Mouse (Mus musculus): ENCODE results near the gene Impdh1. TPM values are rescaled to one million over a fixed set of nuclear protein-coding genes. Genes with fewer than 3 reads are reported as not detected.
A peak's percentile ranks its signal among the peaks of the same experiment; 100 is the strongest.
"Not testable (repeated sequence)": the region's sequence is repeated elsewhere in the genome, so short reads cannot be mapped to it uniquely, and the experiment has no call there.

Impdh1 gene
- total and polyA plus RNA-seq, 2 experiments from 2014 or later, result 18.9 to 25.7 TPM

DNA sequence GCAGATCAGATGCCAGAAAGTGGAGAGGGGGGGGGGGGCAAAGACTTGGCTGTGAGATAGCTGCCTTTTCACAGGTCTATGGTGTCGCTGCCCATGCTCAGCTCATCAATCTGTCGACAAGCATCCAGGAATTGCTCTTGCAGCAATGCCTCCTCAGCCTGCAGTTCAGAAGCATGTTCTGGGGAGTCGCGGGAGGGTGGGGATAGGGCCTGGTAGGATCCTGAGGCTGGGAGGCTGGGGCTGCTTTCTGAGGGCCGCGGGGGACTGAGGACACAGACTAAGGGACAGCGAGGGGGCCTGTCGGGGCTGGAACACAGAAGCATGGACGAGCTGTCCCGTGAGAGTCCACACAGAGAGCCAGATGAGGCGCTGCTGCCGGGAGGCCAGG is 46.5 kb downstream of the Impdh1 start:
- H3K9me3 ChIP-seq (replicated peaks; ENCODE audit: control insufficient read depth, low read length), result no peaks in the 10 kb centered on the region
- ATAC-seq (ENCODE audit: insufficient read depth, low read depth) (no peak), DNase-seq (ENCODE audit: low spot score) (no peak)
- peak overlapping the region; percentile 52; the same call in 1 of the 2 replicates for H3K4me3 ChIP-seq (ENCODE audit: low read depth, low read length)
- H3K9ac ChIP-seq (replicated peaks; ENCODE audit: low read depth, low read length), result no peak overlapping the region
- H3K27ac ChIP-seq (ENCODE audit: low read depth), result no peak overlapping the region
- peaks cover 76% of the 10 kb centered on the region for H3K27me3 ChIP-seq (ENCODE audit: control insufficient read depth, insufficient read depth, low read length)
- H3K36me3 ChIP-seq (replicated peaks; ENCODE audit: control insufficient read depth, insufficient read depth, low read length), result no peaks in the 10 kb centered on the region
- TF ChIP-seq CTCF (IDR thresholded peaks at IDR 0.05; ENCODE audit: low read depth) (no peak), EP300 (IDR thresholded peaks at IDR 0.05; ENCODE audit: low read depth) (no peak)
- H3K4me2 ChIP-seq (ENCODE audit: low read depth, low read length), result peak overlapping the region; percentile 80
- 12% methylated on average over 12 of the region's 12 CpGs for WGBS
- peaks cover 14% of the 10 kb centered on the region for H3K4me1 ChIP-seq (ENCODE audit: control insufficient read depth, insufficient read depth)

- ATAC-seq (ENCODE audit: insufficient read depth, low read depth) (no peak), DNase-seq (ENCODE audit: low spot score) (no peak)
- H3K4me3 ChIP-seq (ENCODE audit: low read depth, low read length), result no peak overlapping the region
- no peaks in the 10 kb centered on the region for H3K9me3 ChIP-seq (replicated peaks; ENCODE audit: control insufficient read depth, low read length)
- H3K4me2 ChIP-seq (ENCODE audit: low read depth, low read length), result no peak overlapping the region
- no peak overlapping the region for H3K27ac ChIP-seq (ENCODE audit: low read depth)
- 25% methylated on average over 2 of the region's 2 CpGs for WGBS
- no peaks in the 10 kb centered on the region for H3K36me3 ChIP-seq (replicated peaks; ENCODE audit: control insufficient read depth, insufficient read depth, low read length)
- no peak overlapping the region for H3K9ac ChIP-seq (replicated peaks; ENCODE audit: low read depth, low read length)
- peaks cover 14% of the 10 kb centered on the region for H3K4me1 ChIP-seq (ENCODE audit: control insufficient read depth, insufficient read depth)
- TF ChIP-seq CTCF (IDR thresholded peaks at IDR 0.05; ENCODE audit: low read depth), result no peak
- no peak for TF ChIP-seq EP300 (IDR thresholded peaks at IDR 0.05; ENCODE audit: low read depth)
- peaks cover 71% of the 10 kb centered on the region for H3K27me3 ChIP-seq (ENCODE audit: control insufficient read depth, insufficient read depth, low read length)
Measured at GRCm38 (mm10) chr6:29168871-29169270, 47.3 kb downstream of the Impdh1 start.

DNA sequence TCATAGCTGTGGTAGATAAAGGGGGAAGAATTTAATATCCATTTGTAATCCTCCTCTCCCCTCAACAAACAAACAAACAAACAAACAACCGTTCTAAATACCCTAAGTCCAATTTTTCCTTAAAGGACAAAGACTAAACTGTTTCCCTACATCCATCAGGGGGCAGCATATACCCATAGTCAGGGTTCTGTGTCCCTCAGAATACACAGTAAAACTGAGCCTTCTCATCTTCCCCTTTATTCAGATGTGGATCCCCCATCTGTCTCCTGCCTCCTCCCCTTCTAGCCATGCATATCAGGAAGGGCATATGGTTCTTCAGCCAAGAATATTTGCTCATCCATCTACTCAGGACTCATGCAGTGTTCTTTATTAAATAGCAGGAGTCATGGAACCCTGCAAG is 50.0 kb downstream of the Impdh1 start:
- peak; percentile 41 for DNase-seq (ENCODE audit: low spot score)
- no peaks in the 10 kb centered on the region for H3K9me3 ChIP-seq (replicated peaks; ENCODE audit: control insufficient read depth, low read length)

DNA sequence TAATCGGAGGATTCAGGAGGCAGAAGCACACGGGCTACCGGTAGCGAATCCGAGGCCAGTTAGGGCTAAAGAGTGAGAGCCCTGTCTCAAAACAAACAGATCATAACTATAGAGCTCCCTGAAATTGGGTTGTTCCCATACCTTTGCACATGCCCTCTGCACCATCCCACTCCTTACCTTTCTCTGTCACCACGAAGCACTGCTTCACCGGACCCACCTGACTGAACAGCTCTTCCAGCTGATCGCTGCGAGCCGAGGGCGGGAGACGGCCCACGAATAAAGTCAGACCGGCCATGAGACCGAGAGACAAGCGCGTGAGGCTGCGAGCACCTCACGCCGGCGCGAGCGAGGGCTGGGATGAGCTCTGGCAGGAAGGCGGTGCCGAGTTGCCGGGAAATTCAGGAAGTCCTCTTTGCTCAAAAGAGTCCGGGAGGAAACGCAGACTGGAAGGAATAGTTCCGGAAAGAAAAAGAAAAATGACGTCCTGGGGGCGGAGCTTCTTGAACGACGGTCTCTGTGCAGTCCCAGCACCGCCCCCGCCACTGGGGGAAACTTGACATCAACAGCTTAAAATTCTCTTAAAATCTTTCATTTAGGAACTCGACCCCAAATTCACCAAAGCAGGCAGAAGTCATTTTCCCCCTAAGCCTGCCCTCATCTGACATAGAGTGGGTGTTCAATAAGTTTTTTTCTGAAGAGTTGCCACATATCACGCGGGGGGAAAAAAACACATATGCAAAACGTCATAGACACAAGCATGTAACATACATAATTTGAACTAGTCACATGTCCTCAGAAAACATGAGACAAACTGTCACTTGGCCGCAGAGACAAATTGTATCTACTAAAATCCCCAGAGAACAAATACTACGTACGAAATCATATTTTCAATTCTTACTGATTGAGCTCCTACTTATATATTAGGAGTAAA is 51.6 kb downstream of the Impdh1 start, which contains the start of gene Rbm28:
Gene Rbm28 (minus strand): TSS at position 693 of the 931 bp plus-strand sequence.
- Histone ChIP-seq H3K9ac (replicated peaks; ENCODE audit: low read depth, low read length) (peak within 1 kb of the TSS; percentile 66), H3K36me3 (replicated peaks; ENCODE audit: control insufficient read depth, insufficient read depth, low read length) (peaks cover 7% of the 10 kb centered on the region), H3K4me3 (ENCODE audit: low read depth, low read length) (peak within 1 kb of the TSS; percentile 81), H3K27ac (ENCODE audit: low read depth) (peak within 1 kb of the TSS; percentile 63; the same call in 1 of the 2 replicates), H3K4me2 (ENCODE audit: low read depth, low read length) (peak within 1 kb of the TSS; percentile 74), H3K9me3 (replicated peaks; ENCODE audit: control insufficient read depth, low read length) (no peaks in the 10 kb centered on the region), H3K27me3 (ENCODE audit: control insufficient read depth, insufficient read depth, low read length) (peaks cover 29% of the 10 kb centered on the region), H3K4me1 (ENCODE audit: control insufficient read depth, insufficient read depth) (no peaks in the 10 kb centered on the region)
- 7% methylated on average over 42 of the region's 42 CpGs for WGBS
- TF ChIP-seq EP300 (IDR thresholded peaks at IDR 0.05; ENCODE audit: low read depth) (no peak), CTCF (IDR thresholded peaks at IDR 0.05; ENCODE audit: low read depth) (no peak)
- DNase-seq (ENCODE audit: low spot score) (peak; percentile 93), ATAC-seq (ENCODE audit: insufficient read depth, low read depth) (peak; percentile 82)

More for the DNA sequence above, 50.0 kb downstream of the Impdh1 start:
- H3K9ac ChIP-seq (replicated peaks; ENCODE audit: low read depth, low read length), result no peak overlapping the region
- TF ChIP-seq CTCF (IDR thresholded peaks at IDR 0.05; ENCODE audit: low read depth), result peak; percentile 80
- TF ChIP-seq EP300 (IDR thresholded peaks at IDR 0.05; ENCODE audit: low read depth), result no peak
- H3K27ac ChIP-seq (ENCODE audit: low read depth), result no peak overlapping the region
- peaks cover 45% of the 10 kb centered on the region for H3K27me3 ChIP-seq (ENCODE audit: control insufficient read depth, insufficient read depth, low read length)
- no peak overlapping the region for H3K4me3 ChIP-seq (ENCODE audit: low read depth, low read length)
- ATAC-seq (ENCODE audit: insufficient read depth, low read depth), result no peak
- H3K4me1 ChIP-seq (ENCODE audit: control insufficient read depth, insufficient read depth), result peaks cover 9% of the 10 kb centered on the region
- H3K4me2 ChIP-seq (ENCODE audit: low read depth, low read length), result no peak overlapping the region
- 0% methylated on average over 1 of the region's 1 CpGs for WGBS
- no peaks in the 10 kb centered on the region for H3K36me3 ChIP-seq (replicated peaks; ENCODE audit: control insufficient read depth, insufficient read depth, low read length)

DNA sequence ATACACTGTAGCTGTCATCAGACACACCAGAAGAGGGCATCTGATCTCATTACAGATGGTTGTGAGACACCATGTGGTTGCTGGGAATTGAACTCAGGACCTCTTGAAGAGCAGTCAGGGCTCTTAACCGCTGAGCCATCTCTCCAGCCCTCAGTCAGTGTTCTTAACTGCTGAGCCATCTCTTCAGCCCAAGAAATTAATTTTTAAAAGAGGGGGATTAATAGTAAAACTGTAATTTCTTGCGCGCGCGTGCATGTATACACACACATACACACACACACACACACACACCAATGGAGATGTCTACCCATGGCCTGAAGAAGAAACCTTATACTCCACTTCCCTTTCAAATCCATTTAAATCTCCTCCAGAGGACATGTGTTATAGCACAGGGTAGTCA is 54.9 kb downstream of the Impdh1 start:
- H3K9ac ChIP-seq (replicated peaks; ENCODE audit: low read depth, low read length); H3K4me2 ChIP-seq (ENCODE audit: low read depth, low read length); H3K4me1 ChIP-seq (ENCODE audit: control insufficient read depth, insufficient read depth); H3K9me3 ChIP-seq (replicated peaks; ENCODE audit: control insufficient read depth, low read length); H3K4me3 ChIP-seq (ENCODE audit: low read depth, low read length); ATAC-seq (ENCODE audit: insufficient read depth, low read depth); H3K27me3 ChIP-seq (ENCODE audit: control insufficient read depth, insufficient read depth, low read length); H3K27ac ChIP-seq (ENCODE audit: low read depth); DNase-seq (ENCODE audit: low spot score): not testable (repeated sequence)
- 96% methylated on average over 5 of the region's 5 CpGs for WGBS
- H3K36me3 ChIP-seq (replicated peaks; ENCODE audit: control insufficient read depth, insufficient read depth, low read length), result peaks cover 39% of the 10 kb centered on the region
